Mouse (Mus musculus): ENCODE measurements around the gene Trim28.

GRCm38 (mm10) chr7:13038621-13039169 lies 39.8 kb downstream of the Trim28 start:
- TF ChIP-seq CTCF (IDR thresholded peaks at IDR 0.05; ENCODE audit: extremely low read depth, insufficient read length, insufficient replicate concordance, low read depth, low read length) (no peak), POLR2A (IDR thresholded peaks at IDR 0.05; ENCODE audit: low read depth, low read length) (no peak)

Data from small intestine, adult 2 months (tissue).